Mouse (Mus musculus) heart, adult 2 months (tissue): ENCODE results near the gene Zfyve1. TPM values are rescaled to one million over a fixed set of nuclear protein-coding genes. Genes with fewer than 3 reads are reported as not detected.
A peak's percentile ranks its signal among the peaks of the same experiment; 100 is the strongest.

ENCODE experiments used
- DNase-seq, 2 experiments: peaks; one replicate each; pipeline ENCODE4 v3.0.0; 2021
- H3K27ac ChIP-seq: fragments of 200-600 bp; 2 replicates; pipeline ENCODE4 v1.8.1; 2022
- H3K27me3 ChIP-seq: fragments of 200-500 bp; 2 replicates; pipeline ENCODE4 v1.6.1; 2012; ENCODE audit warnings: mild to moderate bottlenecking, low read length, inconsistent platforms, mixed read lengths; ENCODE audit not compliant: control insufficient read depth, insufficient read depth
- H3K36me3 ChIP-seq: fragments of 200-500 bp; 2 replicates; pipeline ENCODE4 v1.6.1; 2012; ENCODE audit warnings: low read length, inconsistent platforms; ENCODE audit not compliant: control insufficient read depth, insufficient read depth
- H3K4me1 ChIP-seq: fragments of 200-500 bp; 2 replicates; pipeline ENCODE4 v1.6.1; 2011; ENCODE audit warnings: low read length; ENCODE audit not compliant: control insufficient read depth, insufficient read depth
- H3K4me3 ChIP-seq: fragments of 200-600 bp; 2 replicates; pipeline ENCODE4 v1.8.1; 2022
- H3K79me2 ChIP-seq: fragments of 200-500 bp; replicated peaks from 2 replicates; pipeline ENCODE4 v1.6.1; 2012; ENCODE audit warnings: mild to moderate bottlenecking, inconsistent platforms, low read length, moderate library complexity, mixed read lengths; ENCODE audit not compliant: control insufficient read depth, insufficient read depth
- H3K9ac ChIP-seq: fragments of 200-500 bp; 2 replicates; pipeline ENCODE4 v1.6.1; 2012; ENCODE audit warnings: low read depth, mild to moderate bottlenecking, control low read depth, inconsistent platforms, low read length, mixed read lengths
- CTCF ChIP-seq: fragments of 200-600 bp; IDR thresholded peaks from 2 replicates; pipeline ENCODE4 v1.8.1; 2022; ENCODE audit warnings: antibody characterized with exemption, mild to moderate bottlenecking, moderate library complexity
- EP300 ChIP-seq: fragments of 200-500 bp; IDR thresholded peaks from 2 replicates; pipeline ENCODE4 v1.6.1; 2011; ENCODE audit warnings: low read depth, low read length, control low read depth; ENCODE audit not compliant: insufficient read depth
- POLR2A ChIP-seq: fragments of 200-500 bp; IDR thresholded peaks from 2 replicates; pipeline ENCODE4 v1.6.1; 2011; ENCODE audit warnings: mild to moderate bottlenecking, low read depth, low read length, control low read depth; ENCODE audit not compliant: insufficient read depth
- WGBS: fragments of 180-500 bp; shearing (Covaris S2); methylation state at CpG from one replicate; pipeline ENCODE4 v1.1.7; 2018; 5-methylcytosine and 5-hydroxymethylcytosine counted together
- intact Hi-C: fragments of 180-260 bp; cut with DNase I; formaldehyde crosslinking; loops from one replicate; pipeline ENCODE4 v1.15.1; 2025
- polyA plus RNA-seq: library from polyadenylated mRNA; depleted of rRNA; stranded (reverse); fragments of >200 nt; gene quantifications from 2 replicates; pipeline ENCODE4 v1.2.3, GENCODE M21; 2012; rRNA removed
- total RNA-seq, 2 experiments: library from RNA; stranded (reverse); gene quantifications; 2 replicates each; pipeline ENCODE4 v1.2.3; 2021

Zfyve1 gene
- total and polyA plus RNA-seq, 3 experiments, result 10.0 to 15.3 (median 13.4) TPM

GRCm38 (mm10) chr12:83502190-83502589, 94.8 kb downstream of the Zfyve1 start:
- peak; percentile 39 to 43 for DNase-seq
- intact Hi-C loops, result loop anchor here (1.0 to 5.0 kb wide), 4 partner anchors 135 to 430 kb away; no protein-coding TSS in a partner anchor
- Histone ChIP-seq H3K9ac (no peak overlapping the region), H3K4me1 (no peaks in the 10 kb centered on the region; the same call in 1 of the 2 replicates), H3K79me2 (no peaks in the 10 kb centered on the region), H3K27ac (no peak overlapping the region), H3K27me3 (no peaks in the 10 kb centered on the region), H3K36me3 (no peaks in the 10 kb centered on the region), H3K4me3 (no peak overlapping the region)
- TF ChIP-seq EP300 (0 out of 2 replicates have a peak, but pooled peaks have one; percentile 58), CTCF (peak; percentile 97; the same call in 1 of the 2 replicates), POLR2A (no peak)
- WGBS, result 5% methylated on average over 9 of the region's 9 CpGs

- intact Hi-C loops, result no loop called here
These were observed 97.8 kb downstream of the Zfyve1 start for GRCm38 (mm10) chr12:83499256-83499655.

GRCm38 (mm10) chr12:83497959-83498358, 99.1 kb downstream of the Zfyve1 start:
- TF ChIP-seq POLR2A, result no peak
- TF ChIP-seq CTCF, result peak; percentile 11; the same call in 1 of the 2 replicates
- Histone ChIP-seq H3K4me3 (no peak overlapping the region), H3K79me2 (no peaks in the 10 kb centered on the region), H3K36me3 (no peaks in the 10 kb centered on the region), H3K9ac (no peak overlapping the region), H3K4me1 (no peaks in the 10 kb centered on the region; the same call in 1 of the 2 replicates), H3K27me3 (no peaks in the 10 kb centered on the region), H3K27ac (no peak overlapping the region)
- DNase-seq, result no peak
- intact Hi-C loops, result no loop called here
- WGBS, result 80% methylated on average over 3 of the region's 3 CpGs

More at GRCm38 (mm10) chr12:83499256-83499655, 97.8 kb downstream of the Zfyve1 start:
- H3K27ac ChIP-seq, result no peak overlapping the region
- no peaks in the 10 kb centered on the region for H3K36me3 ChIP-seq
- H3K4me1 ChIP-seq, result no peaks in the 10 kb centered on the region; the same call in 1 of the 2 replicates
- H3K4me3 ChIP-seq, result no peak overlapping the region
- H3K79me2 ChIP-seq, result no peaks in the 10 kb centered on the region
- WGBS, result 80% methylated on average over 5 of the region's 5 CpGs
- TF ChIP-seq EP300, result no peak
- TF ChIP-seq POLR2A, result no peak
- no peak for TF ChIP-seq CTCF
- no peak overlapping the region for H3K9ac ChIP-seq
- no peak for DNase-seq
- no peaks in the 10 kb centered on the region for H3K27me3 ChIP-seq

- Histone ChIP-seq H3K36me3 (no peaks in the 10 kb centered on the region), H3K27me3 (no peaks in the 10 kb centered on the region), H3K4me3 (no peak overlapping the region), H3K27ac (no peak overlapping the region), H3K4me1 (no peaks in the 10 kb centered on the region), H3K79me2 (no peaks in the 10 kb centered on the region), H3K9ac (no peak overlapping the region)
- no peak for TF ChIP-seq POLR2A
- intact Hi-C loops, result no loop called here
- no peak for DNase-seq
- 83% methylated on average over 6 of the region's 6 CpGs for WGBS
These were observed 100.3 kb downstream of the Zfyve1 start for GRCm38 (mm10) chr12:83496736-83497135.

Other genes with a start within 250 kb of the Zfyve1 start
- 10 to 100 TPM; 16.6 to 18.8 TPM for gene Dpf3, start 109.5 kb downstream of the Zfyve1 start, total RNA-seq
- 9.1 and 9.7 TPM in 2 replicates for gene Dpf3, start 109.5 kb downstream of the Zfyve1 start, polyA plus RNA-seq
- 10 to 100 TPM; 11.9 to 13.6 TPM for gene Dcaf4, start 76.8 kb downstream of the Zfyve1 start, total RNA-seq
- 17.2 and 26.1 TPM in 2 replicates for gene Dcaf4, start 76.8 kb downstream of the Zfyve1 start, polyA plus RNA-seq
- gene Rbm25, start 34.0 kb upstream of the Zfyve1 start, total RNA-seq, result 10 to 100 TPM; 37.3 to 49.6 TPM
- 27.4 and 58.5 TPM in 2 replicates for gene Rbm25, start 34.0 kb upstream of the Zfyve1 start, polyA plus RNA-seq
- gene Psen1, start 90.9 kb upstream of the Zfyve1 start, total RNA-seq, result 10 to 100 TPM; 35.1 to 38.0 TPM
- gene Psen1, start 90.9 kb upstream of the Zfyve1 start, polyA plus RNA-seq, result 16.8 and 24.5 TPM in 2 replicates
- gene Papln, start 166.4 kb upstream of the Zfyve1 start, total RNA-seq, result 1 to 10 TPM; 4.9 to 7.5 TPM
- 8.7 and 13.1 TPM in 2 replicates for gene Papln, start 166.4 kb upstream of the Zfyve1 start, polyA plus RNA-seq